Comparison of ENCODE assay signal across 13 mouse cellular contexts in the genomic region with DNA sequence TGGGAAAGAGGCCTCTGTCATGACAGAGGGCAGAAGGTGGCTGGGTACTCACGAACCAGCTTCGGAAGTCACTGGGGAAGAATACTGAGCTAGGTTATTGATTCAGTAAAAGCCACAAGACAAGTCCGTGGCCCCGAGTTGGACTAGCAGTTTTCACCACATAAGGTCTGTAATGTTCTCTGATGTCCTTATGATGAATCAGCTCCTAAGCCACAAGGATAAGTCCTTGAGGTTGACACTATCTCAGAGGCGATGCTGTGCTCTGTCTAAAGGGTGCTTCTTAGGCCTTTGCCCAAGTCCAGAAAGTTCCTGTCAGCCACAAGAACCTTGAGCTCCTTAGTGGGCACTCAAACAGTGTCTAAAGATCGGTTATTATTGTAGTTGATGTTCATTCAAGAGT. TPM values are rescaled to one million over a fixed set of nuclear protein-coding genes. Genes with fewer than 3 reads are reported as not detected.
DNase-seq lines count a peak whose midpoint lies in the region; ATAC-seq and TF ChIP-seq lines count a peak whose summit lies in the region.
"Had no signal": no experiment of that assay in that cellular context is flagged by ENCODE, and none has a peak within 500 bp of the region (broad histone marks: within the 10 kb centered on the region; RNA-seq: fewer than 3 reads in every experiment).

No protein-coding gene starts in this region.

- H3K27ac ChIP-seq in liver, embryonic 15.5 days (replicated peaks) = no peak overlapping the region
- H3K27ac ChIP-seq in neural tube, embryonic 13.5 days (replicated peaks) = no peak overlapping the region
- no peak overlapping the region for H3K27ac ChIP-seq in neural tube, embryonic 15.5 days (replicated peaks)
- H3K27ac ChIP-seq in stomach, postnatal 0 days (replicated peaks) = peak overlapping the region; percentile 40
- no peak overlapping the region for H3K27ac ChIP-seq in thymus, adult 2 months (ENCODE audit: control insufficient read depth, insufficient read depth, low read length)
- H3K27ac ChIP-seq: limb, embryonic 10.5 days; neural tube, embryonic 12.5 days had no signal

- peaks cover 24% of the 10 kb centered on the region for H3K27me3 ChIP-seq in liver, embryonic 15.5 days
- no peaks in the 10 kb centered on the region for H3K27me3 ChIP-seq in neural tube, embryonic 13.5 days
- H3K27me3 ChIP-seq in neural tube, embryonic 15.5 days (replicated peaks) = no peaks in the 10 kb centered on the region
- no peaks in the 10 kb centered on the region for H3K27me3 ChIP-seq in stomach, postnatal 0 days (ENCODE audit: control insufficient read depth, insufficient read depth, low read length)
- no peaks in the 10 kb centered on the region for H3K27me3 ChIP-seq in thymus, adult 2 months (ENCODE audit: control insufficient read depth, insufficient read depth, low read length)
- H3K27me3 ChIP-seq: neural tube, embryonic 12.5 days had no signal

- DNase-seq in heart, adult 11 months = peak; percentile 65
- DNase-seq in heart, postnatal 14 days = no peak
- no peak for DNase-seq in liver
- no peak for DNase-seq in stomach, postnatal 0 days (ENCODE audit: low spot score)
- DNase-seq in thymus, adult 2 months = no peak
- DNase-seq: adrenal gland, postnatal 10 days had no signal

- 53% methylated on average over 6 of the region's 6 CpGs for WGBS in liver, embryonic 15.5 days (ENCODE audit: insufficient replicate concordance)
- 89% methylated on average over 6 of the region's 6 CpGs for WGBS in neural tube, embryonic 13.5 days
- 90% methylated on average over 6 of the region's 6 CpGs for WGBS in neural tube, embryonic 15.5 days
- WGBS in stomach, postnatal 0 days = 76% methylated on average over 6 of the region's 6 CpGs
- 54% methylated on average over 6 of the region's 6 CpGs for WGBS in thymus, adult 2 months

- peaks cover 14% of the 10 kb centered on the region for H3K4me1 ChIP-seq in liver, embryonic 15.5 days (replicated peaks)
- H3K4me1 ChIP-seq in neural tube, embryonic 13.5 days (replicated peaks) = peaks cover 50% of the 10 kb centered on the region
- peaks cover 32% of the 10 kb centered on the region for H3K4me1 ChIP-seq in neural tube, embryonic 15.5 days
- H3K4me1 ChIP-seq in stomach, postnatal 0 days (replicated peaks; ENCODE audit: control insufficient read depth, insufficient read depth) = 0 out of 2 replicates have a peak, but pooled peaks cover 4% of the 10 kb centered on the region
- peaks cover 18% of the 10 kb centered on the region for H3K4me1 ChIP-seq in thymus, adult 2 months (replicated peaks; ENCODE audit: control insufficient read depth, insufficient read depth, low read length)

- TF ChIP-seq CTCF in stomach, postnatal 0 days (IDR thresholded peaks at IDR 0.05; ENCODE audit: low read depth) = no peak
- TF ChIP-seq CTCF in thymus, adult 2 months (IDR thresholded peaks at IDR 0.05; ENCODE audit: borderline replicate concordance, control insufficient read depth, extremely low read depth, insufficient read depth, low read length, poor library complexity) = no peak

- H3K4me3 ChIP-seq in liver, embryonic 15.5 days (replicated peaks) = no peak overlapping the region
- H3K4me3 ChIP-seq in neural tube, embryonic 13.5 days = no peak overlapping the region
- H3K4me3 ChIP-seq in neural tube, embryonic 15.5 days (replicated peaks) = no peak overlapping the region
- no peak overlapping the region for H3K4me3 ChIP-seq in stomach, postnatal 0 days (ENCODE audit: low read depth, low read length)
- no peak overlapping the region for H3K4me3 ChIP-seq in thymus, adult 2 months (ENCODE audit: control insufficient read depth, insufficient read depth, low read length)
- H3K4me3 ChIP-seq: erythroblast, embryonic 14.5 days; limb, embryonic 10.5 days; neural tube, embryonic 12.5 days had no signal

- ATAC-seq in liver, embryonic 15.5 days (ENCODE audit: insufficient read depth) = no peak
- ATAC-seq in neural tube, embryonic 13.5 days (ENCODE audit: low read depth) = no peak
- ATAC-seq in neural tube, embryonic 15.5 days (ENCODE audit: low FRiP score) = no peak
- ATAC-seq in stomach, postnatal 0 days (ENCODE audit: low FRiP score, low TSS enrichment) = no peak
- ATAC-seq: Patski had no signal

- H3K4me2 ChIP-seq in liver, embryonic 15.5 days = peak overlapping the region; percentile 56; the same call in 1 of the 2 replicates
- peak overlapping the region; percentile 65 for H3K4me2 ChIP-seq in neural tube, embryonic 13.5 days
- no peak overlapping the region for H3K4me2 ChIP-seq in neural tube, embryonic 15.5 days
- peak overlapping the region; percentile 50 for H3K4me2 ChIP-seq in stomach, postnatal 0 days (replicated peaks; ENCODE audit: low read depth)

- no peaks in the 10 kb centered on the region for H3K9me3 ChIP-seq in liver, embryonic 15.5 days (replicated peaks)
- no peaks in the 10 kb centered on the region for H3K9me3 ChIP-seq in neural tube, embryonic 13.5 days
- H3K9me3 ChIP-seq in neural tube, embryonic 15.5 days (replicated peaks) = no peaks in the 10 kb centered on the region
- no peaks in the 10 kb centered on the region for H3K9me3 ChIP-seq in stomach, postnatal 0 days (ENCODE audit: control insufficient read depth, low read length)
- H3K9me3 ChIP-seq: limb, embryonic 10.5 days; neural tube, embryonic 12.5 days had no signal

- no peak for TF ChIP-seq POLR2A in thymus, adult 2 months (IDR thresholded peaks at IDR 0.05; ENCODE audit: control insufficient read depth, extremely low read depth, insufficient read depth, low read length, poor library complexity)

- intact Hi-C loops in heart, postnatal 14 days (cut with DNase I) = loop anchor here (5.0 kb wide), 2 partner anchors 50 to 60 kb away; a partner anchor contains a TSS

- no peak overlapping the region for H3K9ac ChIP-seq in liver, embryonic 15.5 days
- no peak overlapping the region for H3K9ac ChIP-seq in neural tube, embryonic 13.5 days
- H3K9ac ChIP-seq in neural tube, embryonic 15.5 days (replicated peaks) = no peak overlapping the region
- H3K9ac ChIP-seq in stomach, postnatal 0 days (ENCODE audit: low read length) = 0 out of 2 replicates have a peak overlapping the region, but pooled peaks have one; percentile 4
- H3K9ac ChIP-seq: neural tube, embryonic 12.5 days had no signal

- TF ChIP-seq EP300 in stomach, postnatal 0 days (optimal IDR thresholded peaks at IDR 0.05) = no peak

- H3K36me3 ChIP-seq in liver, embryonic 15.5 days (replicated peaks) = no peaks in the 10 kb centered on the region
- no peaks in the 10 kb centered on the region for H3K36me3 ChIP-seq in neural tube, embryonic 13.5 days
- H3K36me3 ChIP-seq in neural tube, embryonic 15.5 days = no peaks in the 10 kb centered on the region
- no peaks in the 10 kb centered on the region for H3K36me3 ChIP-seq in stomach, postnatal 0 days (ENCODE audit: control insufficient read depth, insufficient read depth, low read length)
- no peaks in the 10 kb centered on the region for H3K36me3 ChIP-seq in thymus, adult 2 months (ENCODE audit: control insufficient read depth, insufficient read depth, low read length)
- H3K36me3 ChIP-seq: limb, embryonic 10.5 days; neural tube, embryonic 12.5 days had no signal

RNA-seq across cellular contexts. Expression of a gene that starts 49.7 kb away (rescaled TPM):
- 10 to 100 TPM; 34.5 to 40.2 TPM for total RNA-seq in heart, postnatal 14 days (2021)
- polyA plus RNA-seq in liver, embryonic 15.5 days (2015; fragmentation: Nextera tagmentation; extraction: Ambion mirVana) = 3.8 and 4.7 TPM in 2 replicates
- polyA plus RNA-seq in neural tube, embryonic 13.5 days (2015; fragmentation: Nextera tagmentation; extraction: Ambion mirVana) = 8.1 and 10.7 TPM in 2 replicates
- 7.0 and 10.4 TPM in 2 replicates for polyA plus RNA-seq in neural tube, embryonic 15.5 days (2015; fragmentation: Nextera tagmentation; extraction: Ambion mirVana)
- polyA plus RNA-seq in stomach, postnatal 0 days (2015; fragmentation: Nextera tagmentation; extraction: Ambion mirVana) = 10.0 and 10.8 TPM in 2 replicates
- 8.5 and 11.2 TPM in 2 replicates for polyA plus RNA-seq in thymus, adult 2 months (2012; rRNA removed)

RNA-seq across cellular contexts. Expression of a gene that starts 49.8 kb away (rescaled TPM):
- total RNA-seq in heart, postnatal 14 days (2021) = 1 to 10 TPM; 8.6 to 8.8 TPM
- 1.9 and 2.0 TPM in 2 replicates for polyA plus RNA-seq in liver, embryonic 15.5 days (2015; fragmentation: Nextera tagmentation; extraction: Ambion mirVana)
- polyA plus RNA-seq in neural tube, embryonic 13.5 days (2015; fragmentation: Nextera tagmentation; extraction: Ambion mirVana) = 8.2 and 10.6 TPM in 2 replicates
- 13.7 and 14.8 TPM in 2 replicates for polyA plus RNA-seq in neural tube, embryonic 15.5 days (2015; fragmentation: Nextera tagmentation; extraction: Ambion mirVana)
- polyA plus RNA-seq in stomach, postnatal 0 days (2015; fragmentation: Nextera tagmentation; extraction: Ambion mirVana) = 4.1 and 4.5 TPM in 2 replicates
- 10.7 and 13.8 TPM in 2 replicates for polyA plus RNA-seq in thymus, adult 2 months (2012; rRNA removed)
